Mouse (Mus musculus): ENCODE measurements at regions not wholly inside any gene's neighbourhood (a gene's known extent, or its start where the extent isn't known, plus 50 kb on each side); places are given as distances from the start of the nearest gene placed in this dataset.

GRCm38 (mm10) chr16:49636467-49636866, 62.6 kb upstream of the Ift57 start:
- no peak for TF ChIP-seq CTCF (IDR thresholded peaks at IDR 0.05; ENCODE audit: extremely low read depth, insufficient read depth, insufficient read length, insufficient replicate concordance)
- TF ChIP-seq POLR2A (IDR thresholded peaks at IDR 0.05; ENCODE audit: low read depth, low read length): no peak

Data from spleen, adult 2 months (tissue).